Mouse (Mus musculus) midbrain, embryonic 11.5 days (tissue): ENCODE data around the gene Olfr766-ps1. TPM values are rescaled to one million over a fixed set of nuclear protein-coding genes. Genes with fewer than 3 reads are reported as not detected.

Source experiments
- ATAC-seq: fragments of 200-750 bp; cut with Nextera tagmentation; 2 replicates; pipeline ENCODE4 v1.8.0; 2017; ENCODE audit warnings: moderate TSS enrichment, moderate library complexity; ENCODE audit not compliant: low FRiP score
- DNase-seq: peaks from one replicate; pipeline ENCODE4 v3.0.0; 2015; ENCODE audit warnings: low spot score; ENCODE audit errors: missing footprints
- H3K27ac ChIP-seq: fragments of 300-500 bp; sonication (generic); 2 replicates; pipeline ENCODE4 v1.5.1; 2014; ENCODE audit warnings: low read depth, low read length
- H3K27me3 ChIP-seq: fragments of 300-500 bp; sonication (generic); 2 replicates; pipeline ENCODE4 v1.6.1; 2014; ENCODE audit warnings: mild to moderate bottlenecking, low read length, moderate library complexity, mixed read lengths; ENCODE audit not compliant: control insufficient read depth, insufficient read depth
- H3K36me3 ChIP-seq: fragments of 300-500 bp; sonication (generic); 2 replicates; pipeline ENCODE4 v1.6.1; 2014; ENCODE audit warnings: mild to moderate bottlenecking, low read length, moderate library complexity, mixed read lengths; ENCODE audit not compliant: control insufficient read depth, insufficient read depth
- H3K4me1 ChIP-seq: fragments of 300-500 bp; sonication (generic); 2 replicates; pipeline ENCODE4 v1.6.1; 2014; ENCODE audit warnings: low read length; ENCODE audit not compliant: control insufficient read depth, insufficient read depth
- H3K4me2 ChIP-seq: fragments of 300-500 bp; sonication (generic); 2 replicates; pipeline ENCODE4 v1.6.1; 2014; ENCODE audit warnings: mild to moderate bottlenecking, moderate library complexity
- H3K4me3 ChIP-seq: fragments of 300-500 bp; sonication (generic); 2 replicates; pipeline ENCODE4 v1.5.1; 2014; ENCODE audit warnings: low read depth, low read length
- H3K9ac ChIP-seq: fragments of 300-500 bp; sonication (generic); 2 replicates; pipeline ENCODE4 v1.6.1; 2014; ENCODE audit warnings: low read length
- H3K9me3 ChIP-seq: fragments of 300-500 bp; sonication (generic); 2 replicates; pipeline ENCODE4 v1.6.1; 2016; ENCODE audit warnings: low read length; ENCODE audit not compliant: control insufficient read depth
- WGBS: fragments of 180-500 bp; shearing (Covaris S2); extraction: QIAGEN DNeasy Blood & Tissue Kit; methylation state at CpG from one replicate; pipeline ENCODE4 v1.1.7; 2014; 5-methylcytosine and 5-hydroxymethylcytosine counted together
- polyA plus RNA-seq: library from polyadenylated mRNA; unstranded; fragments of >200 nt; fragmentation: Nextera tagmentation; extraction: Ambion mirVana; gene quantifications from 2 replicates; pipeline ENCODE4 v1.2.1, GENCODE M21; 2014

Olfr766-ps1 gene
- polyA plus RNA-seq, 1 experiment from 2014 or later = not detected

DNA sequence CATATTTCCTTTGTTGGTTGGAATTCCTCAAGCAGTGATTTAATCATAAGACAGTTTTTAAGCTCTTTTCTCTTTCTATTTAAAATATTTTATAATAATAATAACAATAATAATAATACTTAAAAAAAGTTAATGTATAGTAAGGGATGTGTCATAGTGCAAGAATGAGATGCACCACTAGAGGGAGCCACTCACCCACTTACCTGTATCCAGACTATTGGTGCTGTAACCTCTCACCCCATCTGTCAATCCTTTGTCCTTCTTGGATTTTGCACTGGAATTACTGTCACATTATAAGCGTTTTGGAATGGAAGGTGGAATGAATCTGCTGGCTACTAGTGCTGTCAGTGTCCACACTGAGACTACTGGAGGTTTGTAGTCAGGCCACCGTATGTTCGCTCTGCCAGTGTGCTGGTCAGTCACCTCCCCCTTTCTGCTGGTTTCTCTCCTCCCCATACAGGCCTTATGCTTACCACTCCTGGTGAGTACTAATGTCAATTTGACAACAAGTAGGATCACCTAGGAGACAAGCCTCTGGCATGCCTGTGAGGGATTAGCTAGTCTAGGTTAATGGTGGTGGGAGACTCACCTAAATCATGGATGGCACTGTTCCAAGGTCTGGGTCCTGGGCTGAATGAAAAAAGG lies 42.6 kb downstream of the Olfr766-ps1 start:
- WGBS = 65% methylated on average over 3 of the region's 3 CpGs
- ATAC-seq (peak; percentile 84), DNase-seq (peak; percentile 95)
- no peaks in the 10 kb centered on the region for H3K36me3 ChIP-seq
- H3K4me2 ChIP-seq = no peak overlapping the region
- H3K9me3 ChIP-seq = no peaks in the 10 kb centered on the region
- no peaks in the 10 kb centered on the region for H3K4me1 ChIP-seq
- H3K4me3 ChIP-seq = no peak overlapping the region
- H3K27ac ChIP-seq = no peak overlapping the region
- no peak overlapping the region for H3K9ac ChIP-seq
- H3K27me3 ChIP-seq = no peaks in the 10 kb centered on the region

GRCm38 (mm10) chr10:129023319-129023718 lies 45.5 kb downstream of the Olfr766-ps1 start:
- no peak overlapping the region for H3K4me3 ChIP-seq
- no peak for DNase-seq
- H3K27ac ChIP-seq = no peak overlapping the region
- no peak overlapping the region for H3K9ac ChIP-seq
- no peaks in the 10 kb centered on the region for H3K9me3 ChIP-seq
- H3K4me1 ChIP-seq = no peaks in the 10 kb centered on the region
- no peaks in the 10 kb centered on the region for H3K36me3 ChIP-seq
- H3K27me3 ChIP-seq = no peaks in the 10 kb centered on the region
- ATAC-seq = no peak
- H3K4me2 ChIP-seq = no peak overlapping the region

DNA sequence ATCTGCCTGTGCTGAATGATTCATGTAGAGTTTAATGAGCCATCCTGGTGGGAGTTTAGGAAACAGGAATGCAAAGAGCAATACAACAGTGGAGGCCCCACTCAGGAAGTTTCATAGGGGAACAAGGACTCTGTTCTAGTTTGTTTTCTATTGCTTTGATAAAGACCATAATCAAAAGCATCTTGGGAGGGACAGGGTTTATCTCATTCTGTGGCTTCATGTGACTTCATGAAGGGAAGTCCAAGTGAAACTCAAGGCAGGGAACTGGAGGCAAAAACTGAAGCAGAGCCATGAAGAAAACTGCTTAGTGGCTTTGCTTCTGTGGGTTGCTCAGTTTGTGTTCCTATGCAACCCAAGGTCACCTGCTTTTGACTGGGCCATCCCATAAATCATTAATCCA lies 54.3 kb downstream of the Olfr766-ps1 start:
- Histone ChIP-seq H3K4me1 (no peaks in the 10 kb centered on the region), H3K27ac (no peak overlapping the region), H3K9me3 (no peaks in the 10 kb centered on the region), H3K4me3 (no peak overlapping the region), H3K36me3 (no peaks in the 10 kb centered on the region), H3K4me2 (no peak overlapping the region), H3K9ac (no peak overlapping the region), H3K27me3 (no peaks in the 10 kb centered on the region)
- DNase-seq (no peak), ATAC-seq (no peak)

Other genes with a start within 250 kb of the Olfr766-ps1 start
- 64.4 and 70.6 TPM in 2 replicates for gene Ormdl2, start 247.3 kb downstream of the Olfr766-ps1 start, polyA plus RNA-seq
- 10.0 and 10.2 TPM in 2 replicates for gene Gdf11, start 177.3 kb downstream of the Olfr766-ps1 start, polyA plus RNA-seq
- gene Cd63, start 168.0 kb downstream of the Olfr766-ps1 start, polyA plus RNA-seq = 168 and 177 TPM in 2 replicates
- 11.3 TPM in 2 replicates for gene Rdh5, start 146.1 kb downstream of the Olfr766-ps1 start, polyA plus RNA-seq
- 242 and 271 TPM in 2 replicates for gene Bloc1s1, start 144.9 kb downstream of the Olfr766-ps1 start, polyA plus RNA-seq
- 1.6 and 1.7 TPM in 2 replicates for gene Itga7, start 135.2 kb downstream of the Olfr766-ps1 start, polyA plus RNA-seq
- gene Mettl7b, start 108.0 kb downstream of the Olfr766-ps1 start, polyA plus RNA-seq = not detected in 2 replicates
- gene Olfr9, start 79.5 kb downstream of the Olfr766-ps1 start, polyA plus RNA-seq = not detected in 2 replicates
- not detected in 2 replicates for gene Olfr763, start 58.2 kb downstream of the Olfr766-ps1 start, polyA plus RNA-seq
- not detected in 2 replicates for gene Olfr764-ps1, start 29.1 kb downstream of the Olfr766-ps1 start, polyA plus RNA-seq
- not detected in 2 replicates for gene Olfr765, start 19.0 kb downstream of the Olfr766-ps1 start, polyA plus RNA-seq
- not detected in 2 replicates for gene Olfr767, start 13.9 kb upstream of the Olfr766-ps1 start, polyA plus RNA-seq
- not detected in 2 replicates for gene Olfr768, start 30.4 kb upstream of the Olfr766-ps1 start, polyA plus RNA-seq
- not detected in 2 replicates for gene Olfr769, start 48.9 kb upstream of the Olfr766-ps1 start, polyA plus RNA-seq
- not detected in 2 replicates for gene Olfr770, start 70.0 kb upstream of the Olfr766-ps1 start, polyA plus RNA-seq
- not detected in 2 replicates for gene Olfr771, start 95.8 kb upstream of the Olfr766-ps1 start, polyA plus RNA-seq
- gene Olfr772, start 108.9 kb upstream of the Olfr766-ps1 start, polyA plus RNA-seq = not detected in 2 replicates
- gene Olfr773, start 118.4 kb upstream of the Olfr766-ps1 start, polyA plus RNA-seq = not detected in 2 replicates
- not detected in 2 replicates for gene Olfr774, start 167.2 kb upstream of the Olfr766-ps1 start, polyA plus RNA-seq
- gene Olfr775, start 179.4 kb upstream of the Olfr766-ps1 start, polyA plus RNA-seq = not detected in 2 replicates
- not detected in 2 replicates for gene Olfr776, start 190.2 kb upstream of the Olfr766-ps1 start, polyA plus RNA-seq
- not detected in 2 replicates for gene Olfr777, start 202.5 kb upstream of the Olfr766-ps1 start, polyA plus RNA-seq
- not detected in 2 replicates for gene Olfr780, start 249.1 kb upstream of the Olfr766-ps1 start, polyA plus RNA-seq